In the genomic region with DNA sequence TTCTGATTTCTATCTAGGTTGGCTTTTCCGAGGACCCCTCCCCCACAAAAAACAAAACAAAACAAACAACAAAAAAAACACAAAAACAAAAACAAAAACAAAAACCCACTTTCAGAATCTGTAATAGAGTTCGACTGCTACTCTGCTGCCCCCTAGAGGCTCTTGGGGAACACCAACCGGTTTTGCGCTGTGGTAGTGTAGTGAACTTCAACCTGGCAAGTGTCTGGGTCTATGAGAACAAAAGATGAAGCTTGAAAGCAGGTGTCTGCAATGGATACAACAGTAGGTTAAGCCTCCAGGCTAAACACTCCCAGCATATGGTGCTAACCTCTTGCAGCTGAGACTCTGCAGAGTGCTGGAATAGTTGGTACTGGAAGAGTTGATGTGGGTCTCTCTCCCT, we compare ENCODE assay signal across 10 mouse cellular contexts. TPM values are rescaled to one million over a fixed set of nuclear protein-coding genes. Genes with fewer than 3 reads are reported as not detected.
DNase-seq lines count a peak whose midpoint lies in the region; ATAC-seq and TF ChIP-seq lines count a peak whose summit lies in the region.
"Had no signal": no experiment of that assay in that cellular context is flagged by ENCODE, and none has a peak within 500 bp of the region (broad histone marks: within the 10 kb centered on the region; RNA-seq: fewer than 3 reads in every experiment).

No protein-coding gene starts in this region.

- H3K27ac ChIP-seq in midbrain, embryonic 10.5 days (replicated peaks) = no peak overlapping the region
- H3K27ac ChIP-seq in midbrain, embryonic 16.5 days (ENCODE audit: low read length) = no peak overlapping the region
- H3K27ac ChIP-seq in lung, embryonic 14.5 days (ENCODE audit: low read depth) = no peak overlapping the region
- H3K27ac ChIP-seq: embryonic facial prominence, embryonic 13.5 days had no signal

- peak; percentile 76 for TF ChIP-seq CTCF in lung, embryonic 14.5 days (IDR thresholded peaks at IDR 0.05; ENCODE audit: low read depth)

- no peaks in the 10 kb centered on the region for H3K4me1 ChIP-seq in midbrain, embryonic 10.5 days
- no peaks in the 10 kb centered on the region for H3K4me1 ChIP-seq in midbrain, embryonic 16.5 days (ENCODE audit: control insufficient read depth, insufficient read depth, low read length)
- no peaks in the 10 kb centered on the region for H3K4me1 ChIP-seq in lung, embryonic 14.5 days (ENCODE audit: insufficient read depth)
- H3K4me1 ChIP-seq: embryonic facial prominence, embryonic 13.5 days had no signal

- WGBS in midbrain, embryonic 10.5 days = 7% methylated on average over 4 of the region's 4 CpGs
- WGBS in midbrain, embryonic 16.5 days = 2% methylated on average over 4 of the region's 4 CpGs
- 7% methylated on average over 4 of the region's 4 CpGs for WGBS in lung, embryonic 14.5 days

- H3K9me3 ChIP-seq in midbrain, embryonic 10.5 days (replicated peaks) = no peaks in the 10 kb centered on the region
- no peaks in the 10 kb centered on the region for H3K9me3 ChIP-seq in midbrain, embryonic 16.5 days (replicated peaks; ENCODE audit: control insufficient read depth, low read length, poor library complexity, severe bottlenecking)
- no peaks in the 10 kb centered on the region for H3K9me3 ChIP-seq in lung, embryonic 14.5 days (ENCODE audit: low read depth, low read length)
- H3K9me3 ChIP-seq: embryonic facial prominence, embryonic 13.5 days had no signal

- no peak overlapping the region for H3K9ac ChIP-seq in midbrain, embryonic 16.5 days (ENCODE audit: low read depth, low read length)
- H3K9ac ChIP-seq in lung, embryonic 14.5 days = no peak overlapping the region
- H3K9ac ChIP-seq: embryonic facial prominence, embryonic 13.5 days had no signal

- no peaks in the 10 kb centered on the region for H3K27me3 ChIP-seq in midbrain, embryonic 10.5 days (ENCODE audit: low read depth, poor library complexity, severe bottlenecking)
- H3K27me3 ChIP-seq in midbrain, embryonic 16.5 days (ENCODE audit: control insufficient read depth, insufficient read depth, low read depth, low read length) = no peaks in the 10 kb centered on the region
- no peaks in the 10 kb centered on the region for H3K27me3 ChIP-seq in lung, embryonic 14.5 days (ENCODE audit: insufficient read depth, low read length)
- H3K27me3 ChIP-seq: embryonic facial prominence, embryonic 13.5 days had no signal

- no peak for ATAC-seq in midbrain, embryonic 16.5 days
- ATAC-seq in lung, embryonic 14.5 days (ENCODE audit: insufficient read depth) = no peak

- H3K4me2 ChIP-seq in midbrain, embryonic 16.5 days (ENCODE audit: low read length) = no peak overlapping the region
- H3K4me2 ChIP-seq in lung, embryonic 14.5 days = no peak overlapping the region
- H3K4me2 ChIP-seq: embryonic facial prominence, embryonic 13.5 days had no signal

- H3K36me3 ChIP-seq in midbrain, embryonic 10.5 days = no peaks in the 10 kb centered on the region
- H3K36me3 ChIP-seq in midbrain, embryonic 16.5 days (ENCODE audit: control insufficient read depth, insufficient read depth, low read length) = no peaks in the 10 kb centered on the region
- H3K36me3 ChIP-seq in lung, embryonic 14.5 days (ENCODE audit: insufficient read depth) = no peaks in the 10 kb centered on the region
- H3K36me3 ChIP-seq: embryonic facial prominence, embryonic 13.5 days had no signal

- DNase-seq in midbrain, embryonic 10.5 days (ENCODE audit: low spot score) = peak; percentile 40
- peak; percentile 10 to 48 for DNase-seq in adrenal gland, postnatal 36 days
- peak; percentile 22 for DNase-seq in embryo, embryonic 11.5 days (ENCODE audit: low read depth, low spot score)
- DNase-seq in induced T-regulatory cell, adult 2 months (ENCODE audit: low read depth) = peak; percentile 1
- DNase-seq in lung, embryonic 14.5 days = peak; percentile 80
- DNase-seq in right cerebral cortex, postnatal 4 days = peak; percentile 49
- no peak for DNase-seq in natural killer cell, adult 2 months (ENCODE audit: low spot score in 2 of 2)

- H3K4me3 ChIP-seq in midbrain, embryonic 10.5 days = no peak overlapping the region
- no peak overlapping the region for H3K4me3 ChIP-seq in midbrain, embryonic 16.5 days (ENCODE audit: low read depth, low read length)
- H3K4me3 ChIP-seq in lung, embryonic 14.5 days (ENCODE audit: low read depth, low read length) = no peak overlapping the region
- H3K4me3 ChIP-seq: embryonic facial prominence, embryonic 13.5 days had no signal

RNA-seq across cellular contexts. Expression of a gene that starts 40.2 kb away (rescaled TPM):
- 2.7 and 3.8 TPM in 2 replicates for polyA plus RNA-seq in midbrain, embryonic 10.5 days (2016; fragmentation: Nextera tagmentation; extraction: Ambion mirVana)
- polyA plus RNA-seq in midbrain, embryonic 16.5 days (2015; fragmentation: Nextera tagmentation; extraction: Ambion mirVana) = 41.0 and 47.5 TPM in 2 replicates
- total RNA-seq in adrenal gland, postnatal 36 days (2021) = 1 to 10 TPM; 1.9 to 3.1 TPM
- 1.6 TPM in 2 replicates for polyA plus RNA-seq in lung, embryonic 14.5 days (2014; fragmentation: Nextera tagmentation; extraction: Ambion mirVana)
- polyA plus RNA-seq: liver, embryonic 16.5 days had no signal

Comparison
In these comparisons a context has a peak if more than half of its experiments do, and no peak if none do; other contexts are left out.
1. DNase-seq: peak in midbrain, embryonic 10.5 days (single experiment), adrenal gland, postnatal 36 days (2 of 2), embryo, embryonic 11.5 days (single experiment), induced T-regulatory cell, adult 2 months (single experiment), lung, embryonic 14.5 days (single experiment) and right cerebral cortex, postnatal 4 days (single experiment); none in natural killer cell, adult 2 months (0 of 2).